Mouse (Mus musculus): ENCODE results near the gene Prkaca. TPM values are rescaled to one million over a fixed set of nuclear protein-coding genes. Genes with fewer than 3 reads are reported as not detected.

Gene Prkaca
- total and polyA plus RNA-seq, 3 experiments, result 14.0 to 27.3 (median 18.5) TPM

- in situ Hi-C loops (cut with MboI; ENCODE audit: low pct_ligation_motif_present, low pct_unique_long_range_greater_than_20kb, low sequenced_read_pairs) (no loop called here), dilution Hi-C loops (cut with MboI; ENCODE audit: extremely low pct_ligation_motif_present, extremely low pct_unique_long_range_greater_than_20kb, low sequenced_read_pairs) (no loop called here)
- Histone ChIP-seq H3K4me2 (ENCODE audit: insufficient read depth, low read depth, poor library complexity, severe bottlenecking) (no peak overlapping the region), H3K4me1 (ENCODE audit: control insufficient read depth in 1 of 2, insufficient read depth in 2 of 2) (peaks cover 0 to 4% of the 10 kb centered on the region in 2 experiments; a peak in 2 of 4 replicates), H3K27me3 (replicated peaks) (peaks cover 22% of the 10 kb centered on the region), H3K79me2 (replicated peaks; ENCODE audit: control insufficient read depth, extremely low read depth, insufficient read depth, poor library complexity, severe bottlenecking) (no peaks in the 10 kb centered on the region), H3K36me3 (replicated peaks in 1 of 2; ENCODE audit: control insufficient read depth in 1 of 2, insufficient read depth in 1 of 2, low read length in 1 of 2) (no peaks in the 10 kb centered on the region), H3K4me3 (replicated peaks in 1 of 3; ENCODE audit: low read depth in 2 of 3, low read length in 2 of 3, poor library complexity in 1 of 3) (no peak overlapping the region), H3K27ac (ENCODE audit: insufficient read depth, low read depth) (no peak overlapping the region), H3K9ac (ENCODE audit: insufficient read depth, low read depth) (no peak overlapping the region), H3K9me3 (replicated peaks; ENCODE audit: low read length) (no peaks in the 10 kb centered on the region)
- TF ChIP-seq CHD2 (IDR thresholded peaks at IDR 0.05; ENCODE audit: low read length) (no peak), GABPA (IDR thresholded peaks at IDR 0.05; ENCODE audit: insufficient replicate concordance, low read depth, low read length) (no peak), USF2 (conservative IDR thresholded peaks at IDR 0.05; ENCODE audit: low read depth, low read length) (no peak), JUND (conservative IDR thresholded peaks at IDR 0.05; ENCODE audit: low read depth, low read length) (no peak), RCOR1 (conservative IDR thresholded peaks at IDR 0.05; ENCODE audit: low read depth, low read length) (no peak), CTCF (conservative IDR thresholded peaks at IDR 0.05 in 1 of 2, IDR thresholded peaks at IDR 0.05 in 1 of 2; ENCODE audit: low read depth in 2 of 2, low read length in 2 of 2) (no peak), BHLHE40 (IDR thresholded peaks at IDR 0.05; ENCODE audit: low read depth, low read length) (no peak), MYC (IDR thresholded peaks at IDR 0.05; ENCODE audit: low read depth, low read length) (no peak), POLR2AphosphoS2 (IDR thresholded peaks at IDR 0.05; ENCODE audit: low read depth, low read length) (no peak), NRF1 (IDR thresholded peaks at IDR 0.05; ENCODE audit: low read depth, low read length) (no peak), UBTF (IDR thresholded peaks at IDR 0.05; ENCODE audit: low read depth, low read length) (no peak), MAX (IDR thresholded peaks at IDR 0.05; ENCODE audit: low read length) (no peak), ETS1 (conservative IDR thresholded peaks at IDR 0.05; ENCODE audit: low read depth, low read length) (no peak), CHD1 (IDR thresholded peaks at IDR 0.05; ENCODE audit: low read depth, low read length) (no peak), MAZ (IDR thresholded peaks at IDR 0.05; ENCODE audit: low read depth, low read length) (no peak), EP300 (IDR thresholded peaks at IDR 0.05; ENCODE audit: low read length) (no peak), PAX5 (IDR thresholded peaks at IDR 0.05; ENCODE audit: low read length) (no peak)
- DNase-seq (ENCODE audit: extremely low read depth), result no peak
Observed at GRCm38 (mm10) chr8:84023631-84024030, 50.8 kb downstream of the Prkaca start.

GRCm38 (mm10) chr8:84024171-84024570 lies 51.4 kb downstream of the Prkaca start:
- Histone ChIP-seq H3K4me3 (replicated peaks in 1 of 3; ENCODE audit: low read depth in 2 of 3, low read length in 2 of 3, poor library complexity in 1 of 3) (no peak overlapping the region), H3K36me3 (replicated peaks in 1 of 2; ENCODE audit: control insufficient read depth in 1 of 2, insufficient read depth in 1 of 2, low read length in 1 of 2) (no peaks in the 10 kb centered on the region), H3K9me3 (replicated peaks; ENCODE audit: low read length) (no peaks in the 10 kb centered on the region), H3K4me2 (ENCODE audit: insufficient read depth, low read depth, poor library complexity, severe bottlenecking) (no peak overlapping the region), H3K79me2 (replicated peaks; ENCODE audit: control insufficient read depth, extremely low read depth, insufficient read depth, poor library complexity, severe bottlenecking) (no peaks in the 10 kb centered on the region), H3K4me1 (ENCODE audit: control insufficient read depth in 1 of 2, insufficient read depth in 2 of 2) (peaks cover 0 to 4% of the 10 kb centered on the region in 2 experiments; a peak in 2 of 4 replicates), H3K27ac (ENCODE audit: insufficient read depth, low read depth) (no peak overlapping the region), H3K9ac (ENCODE audit: insufficient read depth, low read depth) (no peak overlapping the region), H3K27me3 (replicated peaks) (peaks cover 22% of the 10 kb centered on the region)
- no peak for TF ChIP-seq ZMIZ1 (IDR thresholded peaks at IDR 0.05; ENCODE audit: low read depth, low read length)
- TF ChIP-seq MAFK (IDR thresholded peaks at IDR 0.05; ENCODE audit: insufficient replicate concordance, low read length), result no peak
- TF ChIP-seq NELFE (IDR thresholded peaks at IDR 0.05; ENCODE audit: low read depth, low read length), result no peak
- no peak for TF ChIP-seq EP300 (IDR thresholded peaks at IDR 0.05; ENCODE audit: low read length)
- TF ChIP-seq TBP (conservative IDR thresholded peaks at IDR 0.05; ENCODE audit: low read depth, low read length), result no peak
- TF ChIP-seq RAD21 (IDR thresholded peaks at IDR 0.05; ENCODE audit: low read depth, low read length), result peak; percentile 43
- peak; percentile 82 for TF ChIP-seq MYC (IDR thresholded peaks at IDR 0.05; ENCODE audit: low read depth, low read length)
- peak; percentile 77 to 83 for TF ChIP-seq CTCF (conservative IDR thresholded peaks at IDR 0.05 in 1 of 2, IDR thresholded peaks at IDR 0.05 in 1 of 2; ENCODE audit: low read depth in 2 of 2, low read length in 2 of 2)
- no peak for TF ChIP-seq POLR2AphosphoS2 (IDR thresholded peaks at IDR 0.05; ENCODE audit: low read depth, low read length)
- peak; percentile 60; the same call in 1 of the 2 replicates for TF ChIP-seq MAX (IDR thresholded peaks at IDR 0.05; ENCODE audit: low read length)
- TF ChIP-seq ETS1 (conservative IDR thresholded peaks at IDR 0.05; ENCODE audit: low read depth, low read length), result no peak
- peak; percentile 40 for TF ChIP-seq SMC3 (IDR thresholded peaks at IDR 0.05; ENCODE audit: low read depth, low read length)
- peak; percentile 47 for DNase-seq (ENCODE audit: extremely low read depth)
- dilution Hi-C loops (cut with MboI; ENCODE audit: extremely low pct_ligation_motif_present, extremely low pct_unique_long_range_greater_than_20kb, low sequenced_read_pairs), result no loop called here
- in situ Hi-C loops (cut with MboI; ENCODE audit: low pct_ligation_motif_present, low pct_unique_long_range_greater_than_20kb, low sequenced_read_pairs), result no loop called here
